19 mouse cellular contexts compared by ENCODE assay signal in the genomic region with DNA sequence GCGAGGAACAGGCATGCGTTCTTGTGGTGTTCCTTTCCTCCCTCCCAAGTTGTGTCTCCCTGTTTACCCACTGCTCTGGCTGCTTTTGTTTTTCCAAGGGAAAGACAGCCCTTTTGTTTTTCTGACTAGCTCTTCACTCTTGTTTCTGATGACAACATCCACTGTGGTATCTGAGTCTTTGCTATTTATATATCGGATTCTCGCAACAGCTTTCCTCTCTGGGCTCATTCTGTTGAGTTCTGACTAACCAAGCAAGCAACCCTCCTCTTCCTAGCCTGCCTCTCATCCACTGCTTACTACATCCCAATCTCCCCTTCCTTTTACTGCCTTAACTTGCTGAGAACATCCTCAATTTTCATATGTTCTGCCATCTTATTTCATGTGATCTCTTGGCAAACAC.
DNase-seq lines count a peak whose midpoint lies in the region; ATAC-seq and TF ChIP-seq lines count a peak whose summit lies in the region.
"Had no signal": no experiment of that assay in that cellular context is flagged by ENCODE, and none has a peak within 500 bp of the region (broad histone marks: within the 10 kb centered on the region; RNA-seq: fewer than 3 reads in every experiment).

No protein-coding gene starts in this region.

- no peak for TF ChIP-seq EP300 in heart, adult 2 months (IDR thresholded peaks at IDR 0.05; ENCODE audit: insufficient read depth, low read depth, low read length)
- TF ChIP-seq EP300 in heart, postnatal 0 days (IDR thresholded peaks at IDR 0.05; ENCODE audit: low read depth) = no peak

- H3K4me2 ChIP-seq in heart, postnatal 0 days (ENCODE audit: low read depth, low read length) = no peak overlapping the region
- H3K4me2 ChIP-seq in heart, embryonic 12.5 days = no peak overlapping the region
- H3K4me2 ChIP-seq: embryonic facial prominence, embryonic 15.5 days; forebrain, embryonic 15.5 days; hindbrain, embryonic 15.5 days had no signal

- H3K27ac ChIP-seq in heart, adult 2 months = peak overlapping the region; percentile 56
- peak overlapping the region; percentile 35; the same call in 1 of the 2 replicates for H3K27ac ChIP-seq in heart, postnatal 0 days (ENCODE audit: low read depth)
- no peak overlapping the region; the same call in 1 of the 2 replicates for H3K27ac ChIP-seq in heart, embryonic 12.5 days (ENCODE audit: poor library complexity, severe bottlenecking)
- H3K27ac ChIP-seq: embryonic facial prominence, embryonic 15.5 days; forebrain, embryonic 15.5 days; hindbrain, embryonic 15.5 days had no signal

- H3K27me3 ChIP-seq in heart, adult 2 months (ENCODE audit: control insufficient read depth, insufficient read depth, low read length) = no peaks in the 10 kb centered on the region
- no peaks in the 10 kb centered on the region for H3K27me3 ChIP-seq in heart, postnatal 0 days (ENCODE audit: control insufficient read depth, insufficient read depth, low read length)
- H3K27me3 ChIP-seq in heart, embryonic 12.5 days (replicated peaks) = no peaks in the 10 kb centered on the region
- H3K27me3 ChIP-seq: embryonic facial prominence, embryonic 15.5 days; forebrain, embryonic 15.5 days; hindbrain, embryonic 15.5 days had no signal

- H3K4me3 ChIP-seq in heart, adult 2 months = no peak overlapping the region
- no peak overlapping the region for H3K4me3 ChIP-seq in heart, postnatal 0 days (ENCODE audit: low read depth, low read length)
- no peak overlapping the region for H3K4me3 ChIP-seq in heart, embryonic 12.5 days
- H3K4me3 ChIP-seq: embryonic facial prominence, embryonic 15.5 days; forebrain, embryonic 15.5 days; hindbrain, embryonic 15.5 days had no signal

- intact Hi-C loops in heart, adult 2 months (cut with DNase I) = no loop called here

- H3K9me3 ChIP-seq in heart, postnatal 0 days (replicated peaks; ENCODE audit: control insufficient read depth, low read length) = no peaks in the 10 kb centered on the region
- H3K9me3 ChIP-seq in heart, embryonic 12.5 days (replicated peaks) = 0 out of 2 replicates have a peak, but pooled peaks cover 3% of the 10 kb centered on the region
- H3K9me3 ChIP-seq: embryonic facial prominence, embryonic 15.5 days; forebrain, embryonic 15.5 days; hindbrain, embryonic 15.5 days had no signal

- no peak for TF ChIP-seq CTCF in heart, adult 2 months (IDR thresholded peaks at IDR 0.05)
- TF ChIP-seq CTCF in heart, postnatal 0 days (IDR thresholded peaks at IDR 0.05; ENCODE audit: low read depth) = no peak

- DNase-seq in heart, adult 2 months = no peak
- DNase-seq in heart, adult 18-20 months = no peak
- no peak for DNase-seq in heart, postnatal 0 days (ENCODE audit: low spot score)
- DNase-seq in NIH3T3 (ENCODE audit: low read depth) = peak; percentile 44
- DNase-seq in brain, adult 2 months (ENCODE audit: low read depth, low spot score) = peak; percentile 59
- no peak for DNase-seq in lung, adult 18-20 months
- DNase-seq: adrenal gland, adult 8-10 months; adrenal gland, postnatal 36 days; cerebellum, adult 11 months; cerebellum, adult 8-10 months; cerebellum, postnatal 14 days; embryo, embryonic 11 days; gastrocnemius, postnatal 25 days; kidney, adult 2 months had no signal

- H3K79me2 ChIP-seq in heart, adult 2 months (replicated peaks; ENCODE audit: control insufficient read depth, insufficient read depth, low read length) = peaks cover 2% of the 10 kb centered on the region

- H3K9ac ChIP-seq in heart, adult 2 months (ENCODE audit: low read depth, low read length) = no peak overlapping the region
- no peak overlapping the region for H3K9ac ChIP-seq in heart, postnatal 0 days (replicated peaks; ENCODE audit: low read depth, low read length)
- H3K9ac ChIP-seq in heart, embryonic 12.5 days = no peak overlapping the region
- H3K9ac ChIP-seq: embryonic facial prominence, embryonic 15.5 days; forebrain, embryonic 15.5 days; hindbrain, embryonic 15.5 days had no signal

- no peak for ATAC-seq in heart, postnatal 0 days (ENCODE audit: insufficient read depth, low read depth)
- ATAC-seq in heart, embryonic 12.5 days (ENCODE audit: insufficient number of reproducible peaks, low FRiP score) = no peak
- ATAC-seq: forebrain, embryonic 15.5 days; intestine, embryonic 16.5 days had no signal

- H3K4me1 ChIP-seq in heart, adult 2 months (ENCODE audit: control insufficient read depth, insufficient read depth, low read length) = peaks cover 3% of the 10 kb centered on the region
- peaks cover 9% of the 10 kb centered on the region for H3K4me1 ChIP-seq in heart, postnatal 0 days (ENCODE audit: control insufficient read depth, insufficient read depth)
- H3K4me1 ChIP-seq in heart, embryonic 12.5 days (replicated peaks) = peaks cover 28% of the 10 kb centered on the region

- peaks cover 16% of the 10 kb centered on the region for H3K36me3 ChIP-seq in heart, adult 2 months (ENCODE audit: control insufficient read depth, insufficient read depth, low read length)
- 0 out of 2 replicates have a peak, but pooled peaks cover 2% of the 10 kb centered on the region for H3K36me3 ChIP-seq in heart, postnatal 0 days (replicated peaks; ENCODE audit: control insufficient read depth, insufficient read depth, low read length)
- no peaks in the 10 kb centered on the region for H3K36me3 ChIP-seq in heart, embryonic 12.5 days
- H3K36me3 ChIP-seq: embryonic facial prominence, embryonic 15.5 days; forebrain, embryonic 15.5 days; hindbrain, embryonic 15.5 days had no signal

- 39% methylated on average over 4 of the region's 4 CpGs for WGBS in heart, adult 2 months
- 34% methylated on average over 4 of the region's 4 CpGs for WGBS in heart, postnatal 0 days
- 42% methylated on average over 4 of the region's 4 CpGs for WGBS in heart, embryonic 12.5 days

- TF ChIP-seq POLR2A in heart, adult 2 months (IDR thresholded peaks at IDR 0.05; ENCODE audit: insufficient read depth, low read depth, low read length) = no peak

Comparison
In these comparisons a context has a peak if more than half of its experiments do, and no peak if none do; other contexts are left out.
1. DNase-seq: peak in NIH3T3 (single experiment) and brain, adult 2 months (single experiment); none in heart, adult 2 months (0 of 2), heart, adult 18-20 months (0 of 2), heart, postnatal 0 days (single experiment) and lung, adult 18-20 months (0 of 2).